Mouse (Mus musculus): ENCODE measurements at regions not wholly inside any gene's neighbourhood (a gene's known extent, or its start where the extent isn't known, plus 50 kb on each side); places are given as distances from the start of the nearest gene placed in this dataset.

DNA sequence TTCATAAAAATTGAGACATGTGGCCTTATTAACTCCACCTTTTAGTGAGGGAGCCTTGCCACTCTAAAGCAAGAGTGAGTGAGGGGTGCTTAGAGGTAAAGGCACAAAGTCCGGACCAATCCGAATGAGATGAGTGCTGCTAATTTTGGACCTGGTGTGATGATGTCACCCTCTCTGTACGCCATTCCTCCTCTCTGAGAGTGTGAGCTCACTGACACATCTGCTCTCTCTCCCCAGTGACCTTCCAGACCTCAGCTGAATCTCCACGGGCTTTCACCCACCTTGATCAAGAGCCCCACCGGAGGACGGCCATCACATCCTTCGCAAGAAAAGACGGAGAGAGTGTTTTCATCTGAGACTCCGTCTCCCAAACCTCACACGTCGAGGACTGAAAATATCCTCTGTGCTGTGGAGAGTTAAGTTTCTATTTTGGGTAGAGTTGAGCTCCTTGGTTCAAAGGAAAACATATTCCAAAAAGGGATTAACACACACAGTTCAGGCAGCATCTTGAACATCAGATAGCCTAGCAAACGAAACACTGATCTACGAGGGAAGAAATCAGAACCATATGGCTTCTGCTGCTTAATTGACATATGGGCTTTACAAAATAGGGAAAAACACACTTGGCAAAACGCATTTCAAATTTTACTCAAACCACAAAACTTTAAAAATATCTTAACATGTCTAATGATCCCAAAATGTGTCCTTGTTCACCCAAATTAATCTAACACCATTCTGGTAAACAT lies 96.2 kb upstream of the 3110018I06Rik start:
- no peak overlapping the region for H3K9ac ChIP-seq
- 85% methylated on average over 14 of the region's 14 CpGs for WGBS
- H3K27ac ChIP-seq: no peak overlapping the region; the same call in 1 of the 2 replicates
- no peak for ATAC-seq
- H3K27me3 ChIP-seq: no peaks in the 10 kb centered on the region
- H3K9me3 ChIP-seq (replicated peaks): no peaks in the 10 kb centered on the region
- H3K4me2 ChIP-seq: no peak overlapping the region
- no peaks in the 10 kb centered on the region for H3K4me1 ChIP-seq
- no peak overlapping the region for H3K4me3 ChIP-seq
- no peaks in the 10 kb centered on the region for H3K36me3 ChIP-seq (ENCODE audit: poor library complexity, severe bottlenecking)

- WGBS: 90% methylated on average over 1 of the region's 1 CpGs
- no peak for ATAC-seq
- no peaks in the 10 kb centered on the region for H3K36me3 ChIP-seq (ENCODE audit: poor library complexity, severe bottlenecking)
- no peak overlapping the region for H3K9ac ChIP-seq
- no peaks in the 10 kb centered on the region for H3K27me3 ChIP-seq
- H3K4me3 ChIP-seq: no peak overlapping the region
- no peaks in the 10 kb centered on the region for H3K4me1 ChIP-seq
- H3K4me2 ChIP-seq: no peak overlapping the region
- no peak overlapping the region for H3K27ac ChIP-seq
- H3K9me3 ChIP-seq (replicated peaks): no peaks in the 10 kb centered on the region
These were observed 94.0 kb upstream of the 3110018I06Rik start for GRCm38 (mm10) chr12:107394467-107394866.

DNA sequence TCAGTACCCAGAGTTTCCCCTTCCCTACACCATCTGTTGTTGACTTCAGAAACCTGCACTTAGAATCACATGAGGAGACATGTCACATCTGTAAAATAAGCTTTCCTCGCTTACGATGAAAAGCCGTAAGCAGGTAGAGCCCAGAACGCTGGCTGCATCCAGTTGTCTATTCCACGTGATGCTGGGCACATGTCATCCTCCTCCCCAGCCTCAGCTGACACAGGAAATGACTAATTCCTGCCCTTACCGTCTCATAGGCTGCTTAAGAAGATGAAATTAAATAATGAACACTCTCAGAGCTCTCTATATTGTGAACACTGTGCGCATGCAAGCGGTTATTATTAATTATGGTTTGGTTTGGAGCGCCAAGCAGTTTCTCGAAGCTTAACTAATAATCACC lies 83.6 kb upstream of the 3110018I06Rik start:
- Histone ChIP-seq H3K27me3 (no peaks in the 10 kb centered on the region), H3K4me3 (no peak overlapping the region), H3K4me1 (peaks cover 5% of the 10 kb centered on the region; the same call in 1 of the 2 replicates), H3K27ac (no peak overlapping the region), H3K36me3 (ENCODE audit: poor library complexity, severe bottlenecking) (no peaks in the 10 kb centered on the region), H3K9ac (no peak overlapping the region), H3K4me2 (no peak overlapping the region), H3K9me3 (replicated peaks) (no peaks in the 10 kb centered on the region)
- 90% methylated on average over 10 of the region's 10 CpGs for WGBS
- no peak for ATAC-seq

GRCm38 (mm10) chr12:107423923-107424322 lies 64.5 kb upstream of the 3110018I06Rik start:
- H3K9me3 ChIP-seq (replicated peaks): no peaks in the 10 kb centered on the region
- no peak overlapping the region for H3K4me3 ChIP-seq
- H3K4me1 ChIP-seq: no peaks in the 10 kb centered on the region
- no peak overlapping the region for H3K4me2 ChIP-seq
- H3K27me3 ChIP-seq: no peaks in the 10 kb centered on the region
- no peak overlapping the region for H3K27ac ChIP-seq
- WGBS: 84% methylated on average over 7 of the region's 7 CpGs
- no peak overlapping the region for H3K9ac ChIP-seq
- no peaks in the 10 kb centered on the region for H3K36me3 ChIP-seq (ENCODE audit: poor library complexity, severe bottlenecking)
- no peak for ATAC-seq

GRCm38 (mm10) chr12:107438506-107438905 lies 49.9 kb upstream of the 3110018I06Rik start:
- H3K9me3 ChIP-seq (replicated peaks): no peaks in the 10 kb centered on the region
- 48% methylated on average over 4 of the region's 4 CpGs for WGBS
- ATAC-seq: no peak
- no peaks in the 10 kb centered on the region for H3K27me3 ChIP-seq
- H3K27ac ChIP-seq: no peak overlapping the region
- H3K4me1 ChIP-seq: 0 out of 2 replicates have a peak, but pooled peaks cover 4% of the 10 kb centered on the region
- no peaks in the 10 kb centered on the region for H3K36me3 ChIP-seq (ENCODE audit: poor library complexity, severe bottlenecking)
- no peak overlapping the region for H3K4me3 ChIP-seq
- H3K9ac ChIP-seq: no peak overlapping the region
- H3K4me2 ChIP-seq: no peak overlapping the region
